Mouse (Mus musculus): ENCODE results near the gene Fam178b.
A peak's percentile ranks its signal among the peaks of the same experiment; 100 is the strongest.

Fam178b gene

GRCm38 (mm10) chr1:36524058-36524457 is 158.9 kb downstream of the Fam178b start:
- DNase-seq (ENCODE audit: extremely low spot score) = no peak

DNA sequence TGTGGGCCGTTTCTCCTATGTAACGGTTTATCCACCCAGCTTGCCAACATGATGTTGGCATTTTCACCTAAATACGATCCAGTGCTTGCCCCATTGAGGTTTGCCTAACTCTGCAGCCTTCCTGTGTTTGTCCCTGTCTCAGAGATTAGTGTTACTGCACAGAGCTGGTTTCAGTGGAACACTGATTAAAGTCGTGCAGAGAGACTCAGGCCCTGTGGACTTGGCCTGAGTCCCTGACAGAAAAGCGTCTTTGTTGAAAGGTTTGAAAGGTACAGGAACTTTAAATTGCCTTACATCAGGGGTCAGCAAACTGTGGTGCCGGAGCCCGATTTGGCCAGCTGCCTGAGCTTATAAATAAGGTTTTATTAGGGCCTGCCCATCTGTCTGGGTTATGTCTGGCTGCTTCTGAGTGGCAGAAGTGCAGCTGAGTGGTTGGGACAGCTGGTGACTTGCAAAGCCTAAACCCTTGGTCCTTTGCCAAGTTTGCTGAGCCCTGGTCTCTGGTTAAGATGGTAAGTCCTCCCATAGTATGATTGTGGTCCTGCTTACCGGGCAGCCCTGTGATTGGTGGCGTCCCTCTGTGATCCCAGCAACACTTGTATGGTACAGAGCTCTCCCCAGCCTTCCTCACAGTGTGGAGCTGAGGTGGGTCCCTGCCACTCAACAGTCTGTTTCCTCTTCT is 159.5 kb downstream of the Fam178b start:
- no peak for DNase-seq (ENCODE audit: extremely low spot score)

DNA sequence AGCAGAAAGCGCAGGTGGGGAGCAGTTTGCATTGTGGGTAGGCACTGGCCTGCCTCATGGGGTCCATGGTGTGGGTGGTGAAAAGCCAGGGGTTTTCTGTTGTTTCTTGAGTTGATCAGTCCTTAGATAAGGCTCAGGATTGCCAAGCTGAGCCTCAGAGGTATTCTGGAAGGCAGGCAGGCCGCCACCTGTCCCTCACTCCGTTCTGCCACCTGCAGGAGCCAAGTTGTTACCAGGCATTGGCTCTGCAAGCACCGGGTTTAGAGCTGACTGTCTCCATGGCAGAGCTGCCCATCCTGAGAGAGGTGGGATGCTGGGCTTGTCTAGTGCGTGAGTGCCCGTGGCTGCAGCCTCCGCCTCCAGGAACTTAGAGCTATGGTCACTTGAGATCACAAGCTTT is 160.8 kb downstream of the Fam178b start:
- DNase-seq (ENCODE audit: extremely low spot score) = no peak

DNA sequence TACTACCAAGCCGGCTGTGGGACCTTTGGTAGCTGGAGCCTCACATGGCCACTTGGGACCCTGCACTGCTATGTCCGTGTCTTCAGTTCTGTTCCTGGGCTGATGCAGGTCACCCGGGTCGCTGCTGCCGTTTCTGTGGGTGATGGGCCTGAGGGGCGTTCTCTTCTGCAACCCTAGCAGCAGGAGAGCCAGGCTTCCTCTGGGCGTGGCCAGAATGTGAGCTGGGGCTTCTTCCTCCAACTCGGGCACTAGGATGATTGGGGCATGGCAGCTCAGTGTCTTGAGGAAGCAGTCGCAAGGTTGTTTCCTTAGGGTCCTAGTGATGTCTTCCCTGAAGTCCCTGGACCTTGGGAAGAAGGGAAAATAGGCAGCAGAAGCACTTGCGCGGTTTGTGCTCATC is 163.4 kb downstream of the Fam178b start:
- no peak for DNase-seq (ENCODE audit: extremely low spot score)

GRCm38 (mm10) chr1:36518259-36518658 is 164.7 kb downstream of the Fam178b start:
- no peak for DNase-seq (ENCODE audit: extremely low spot score)

GRCm38 (mm10) chr1:36513718-36514117 is 169.3 kb downstream of the Fam178b start:
- peak; percentile 40 for DNase-seq (ENCODE audit: extremely low spot score)

- DNase-seq (ENCODE audit: extremely low spot score) = no peak
These were observed 169.7 kb downstream of the Fam178b start for GRCm38 (mm10) chr1:36513310-36513709.

- no peak for DNase-seq (ENCODE audit: extremely low spot score)
These were observed 170.1 kb downstream of the Fam178b start for GRCm38 (mm10) chr1:36512966-36513280.
